Mouse (Mus musculus) urinary bladder, postnatal 10 days (tissue): ENCODE results near the gene Gper1.
A peak's percentile ranks its signal among the peaks of the same experiment; 100 is the strongest.
"Not testable (repeated sequence)": the region's sequence is repeated elsewhere in the genome, so short reads cannot be mapped to it uniquely, and the experiment has no call there.

Experiments
- DNase-seq: peaks from one replicate; pipeline ENCODE4 v3.0.0; 2022; ENCODE audit warnings: low spot score

Gene Gper1

DNA sequence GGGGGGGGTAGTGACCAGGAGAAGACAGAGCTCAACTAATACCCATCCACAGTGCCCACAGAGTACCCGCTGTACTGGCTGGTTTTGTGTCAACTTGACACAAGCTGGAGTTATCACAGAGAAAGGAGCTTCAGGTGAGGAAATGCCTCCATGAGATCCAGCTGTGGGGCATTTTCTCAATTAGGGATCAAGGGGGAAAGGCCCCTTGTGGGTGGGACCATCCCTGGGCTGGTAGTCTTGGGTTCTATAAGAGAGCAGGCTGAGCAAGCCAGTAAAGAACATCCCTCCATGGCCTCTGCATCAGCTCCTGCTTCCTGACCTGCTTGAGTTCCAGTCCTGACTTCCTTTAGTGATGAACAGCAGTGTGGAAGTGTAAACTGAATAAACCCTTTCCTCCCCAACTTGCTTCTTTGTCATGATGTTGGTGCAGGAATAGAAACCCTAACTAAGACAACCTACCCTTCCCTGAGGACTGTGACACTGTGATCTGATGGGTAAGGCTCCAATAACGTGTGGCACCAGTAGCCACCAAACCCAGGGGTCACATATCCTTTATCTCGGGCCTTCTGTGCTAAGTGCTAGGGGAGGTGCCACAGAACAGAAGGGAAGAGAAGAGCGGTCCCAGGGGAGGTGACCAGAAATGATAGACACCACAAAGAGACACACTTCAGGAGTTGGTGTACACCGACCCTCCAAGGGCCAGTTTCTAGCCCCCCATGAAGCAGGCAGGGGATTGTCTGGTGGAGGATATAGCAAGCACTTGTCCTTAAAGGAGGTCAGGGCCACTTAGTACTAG lies 32.4 kb upstream of the Gper1 start:
- DNase-seq = not testable (repeated sequence)

- DNase-seq = no peak
Measured at GRCm38 (mm10) chr5:139391309-139391990, 31.5 kb upstream of the Gper1 start.

GRCm38 (mm10) chr5:139392219-139393196 lies 30.4 kb upstream of the Gper1 start:
- no peak for DNase-seq

DNA sequence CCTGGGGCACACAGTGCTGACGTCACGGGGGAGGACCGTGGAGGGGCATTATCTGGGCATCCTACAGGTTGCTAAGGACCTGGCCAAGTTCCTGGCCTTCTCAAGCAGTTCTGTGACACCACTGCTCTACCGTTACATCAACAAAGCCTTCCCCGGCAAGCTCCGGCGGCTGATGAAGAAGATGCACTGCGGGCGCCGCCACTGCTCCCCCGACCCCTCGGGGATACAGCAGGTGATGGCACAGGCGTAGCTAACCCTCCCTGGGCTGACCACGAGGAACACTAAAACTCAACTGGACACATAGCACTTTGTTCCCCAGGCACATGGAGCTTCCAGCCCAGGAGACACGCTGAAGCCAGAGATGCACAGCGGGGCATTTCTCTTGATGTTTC lies 29.8 kb upstream of the Gper1 start:
- DNase-seq = no peak

- DNase-seq = no peak
Measured at GRCm38 (mm10) chr5:139394399-139394798, 28.6 kb upstream of the Gper1 start.

DNA sequence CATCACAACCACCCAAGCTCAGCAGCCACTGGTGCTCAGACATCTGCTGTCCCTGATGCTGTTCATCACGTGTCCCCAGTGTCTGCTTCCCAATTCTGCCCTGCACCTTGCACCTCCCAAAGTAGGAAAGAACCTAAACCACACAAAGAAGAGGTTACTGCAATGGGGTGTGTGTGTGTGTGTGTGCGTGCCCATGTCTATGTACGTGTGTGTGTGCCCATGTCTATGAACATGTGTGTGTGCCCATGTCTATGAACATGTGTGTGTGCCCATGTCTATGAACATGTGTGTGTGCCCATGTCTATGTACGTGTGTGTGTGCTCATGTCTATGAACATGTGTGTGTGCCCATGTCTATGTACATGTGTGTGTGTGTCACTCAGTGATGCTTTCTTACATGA lies 27.4 kb upstream of the Gper1 start:
- DNase-seq = no peak

GRCm38 (mm10) chr5:139397359-139397916 lies 25.5 kb upstream of the Gper1 start:
- no peak for DNase-seq

DNA sequence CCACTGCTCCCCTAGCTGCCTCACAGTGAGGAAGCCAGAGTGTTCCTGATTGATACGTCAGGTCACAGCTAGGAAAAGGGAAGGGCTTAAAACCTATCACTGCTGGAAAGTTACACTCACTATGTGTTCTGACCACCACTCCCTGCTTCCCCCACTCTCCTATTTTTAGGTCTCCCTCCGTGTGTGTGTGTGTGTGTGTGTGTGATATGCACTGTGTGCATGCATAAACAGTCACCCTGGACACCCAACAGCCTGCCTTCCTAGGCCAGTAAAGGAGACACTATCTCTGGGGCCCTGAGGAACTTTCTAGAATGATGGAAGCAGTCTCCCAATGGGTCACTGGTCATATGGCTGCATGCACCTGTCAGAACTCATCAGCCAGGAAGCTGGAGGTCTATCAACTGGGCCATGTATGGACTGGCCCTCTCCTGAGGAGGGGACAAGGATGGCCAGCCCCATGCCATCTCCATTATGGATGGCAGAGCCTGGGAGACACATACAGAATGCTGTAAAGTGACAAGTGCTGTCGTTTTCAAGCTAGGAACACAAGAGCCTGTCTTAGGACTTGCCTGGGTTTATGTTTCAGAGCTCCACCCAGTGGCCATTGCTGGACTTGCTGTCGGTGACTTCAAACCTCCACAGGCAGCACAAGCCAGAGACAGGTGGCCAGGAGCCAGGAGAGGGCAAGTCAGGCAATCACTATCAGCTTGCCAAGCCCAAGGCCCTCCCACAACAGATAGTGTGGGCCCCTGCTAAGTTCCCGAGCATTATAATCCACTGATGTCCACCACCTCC lies 24.8 kb upstream of the Gper1 start:
- peak; percentile 70 for DNase-seq

DNA sequence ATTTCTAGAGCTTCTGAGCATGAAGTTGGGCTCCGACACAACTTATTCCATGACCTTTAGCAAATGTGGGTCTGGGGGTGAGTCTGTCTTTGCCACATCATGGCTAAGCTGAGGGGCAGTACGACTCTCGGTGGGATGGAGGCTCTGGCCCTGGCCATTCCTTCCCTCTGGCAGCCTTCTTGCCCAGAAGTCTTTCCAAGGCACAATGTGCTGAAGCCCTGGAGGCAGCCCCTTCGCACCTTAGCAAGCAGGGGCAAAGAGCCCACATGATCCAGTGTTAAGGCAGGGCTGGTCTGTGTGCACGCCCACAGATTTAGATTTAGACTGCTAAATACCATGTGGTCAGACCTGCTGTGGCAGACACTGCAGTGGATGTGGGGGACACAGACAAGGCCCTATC lies 24.2 kb upstream of the Gper1 start:
- no peak for DNase-seq

GRCm38 (mm10) chr5:139399991-139400390 lies 23.0 kb upstream of the Gper1 start:
- DNase-seq = no peak

- DNase-seq = no peak
Measured at GRCm38 (mm10) chr5:139402106-139402505, 20.8 kb upstream of the Gper1 start.

DNA sequence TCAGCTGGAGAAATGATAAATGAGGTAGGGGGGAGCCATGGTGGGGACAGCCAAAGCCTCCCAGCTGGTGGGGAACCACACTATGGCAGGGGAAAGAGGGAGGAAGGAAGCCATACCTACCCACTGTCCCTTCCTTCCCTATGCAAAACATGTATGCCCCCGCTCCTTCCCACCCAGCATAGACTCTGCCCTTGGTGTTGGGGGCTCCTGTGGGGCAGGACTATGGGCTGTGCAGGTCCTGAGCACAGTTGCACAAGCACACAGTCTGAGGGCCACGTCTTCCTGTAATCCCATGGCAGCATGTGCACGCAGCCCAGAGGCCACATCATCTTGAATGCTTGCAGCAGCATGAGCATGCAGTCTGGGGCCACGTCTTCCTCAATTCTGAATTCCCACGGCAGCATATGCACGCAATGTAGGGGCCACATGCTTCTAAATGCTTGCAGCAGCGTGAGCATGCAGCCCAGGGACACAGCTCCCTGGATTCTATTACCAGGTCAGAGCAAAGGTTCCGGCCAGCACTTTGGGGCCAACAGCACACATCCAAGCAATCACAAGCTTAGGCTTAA lies 19.2 kb upstream of the Gper1 start:
- DNase-seq = no peak

DNA sequence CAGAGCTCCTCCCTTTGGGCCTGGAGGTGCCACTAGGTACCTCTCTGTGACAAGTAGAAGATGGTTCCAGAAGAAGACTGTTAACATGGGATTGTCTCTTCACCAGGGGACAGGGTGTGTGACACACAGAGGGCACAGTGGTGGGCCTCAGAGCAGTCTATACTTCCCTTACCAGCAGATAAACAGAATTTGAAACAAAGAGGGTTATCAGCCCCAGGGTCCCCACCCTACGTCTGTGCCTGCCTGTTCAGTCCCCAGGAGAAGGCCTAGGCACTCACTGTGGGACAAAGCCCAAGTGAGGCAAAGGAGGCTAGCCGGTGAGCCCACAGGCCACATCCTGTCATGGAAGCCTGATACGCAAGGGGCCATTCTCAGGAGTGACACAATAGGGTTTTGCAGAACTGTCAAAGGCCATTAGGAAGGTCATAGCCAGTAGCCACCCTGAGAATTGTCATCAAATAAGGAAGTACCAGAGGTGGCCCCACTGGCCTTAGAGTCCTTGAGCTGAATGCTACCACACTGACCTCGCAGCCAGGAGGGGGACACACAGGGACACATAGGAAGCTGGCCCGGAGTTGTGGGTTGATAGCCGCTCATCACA lies 18.1 kb upstream of the Gper1 start, which contains the start of gene C130050O18Rik:
TSS of gene C130050O18Rik (plus strand) at position 480 of the 601 bp plus-strand sequence.
- DNase-seq = no peak

GRCm38 (mm10) chr5:139405478-139405877 lies 17.5 kb upstream of the Gper1 start:
- DNase-seq = no peak

DNA sequence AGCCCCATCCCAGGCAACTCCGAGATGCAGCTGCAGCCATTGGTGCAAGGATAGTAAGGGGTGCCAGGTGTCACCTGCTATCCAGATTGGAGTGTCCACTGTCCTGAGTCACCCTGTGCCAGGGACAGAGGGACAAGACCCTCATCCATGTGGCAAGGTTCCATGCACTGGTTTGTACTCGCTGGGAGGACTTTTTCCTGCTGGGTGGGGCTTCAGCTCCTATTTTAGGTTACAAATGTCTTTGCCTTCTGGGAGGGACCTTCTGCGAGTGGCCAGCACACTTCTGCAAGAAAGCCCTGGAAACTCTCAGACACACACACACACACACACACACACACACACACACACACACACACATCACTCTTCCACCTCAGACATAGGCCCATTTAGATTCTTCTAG lies 17.0 kb upstream of the Gper1 start:
- no peak for DNase-seq

- DNase-seq = no peak
Measured at GRCm38 (mm10) chr5:139407121-139407885, 15.6 kb upstream of the Gper1 start.

GRCm38 (mm10) chr5:139408511-139408910 lies 14.4 kb upstream of the Gper1 start:
- no peak for DNase-seq

DNA sequence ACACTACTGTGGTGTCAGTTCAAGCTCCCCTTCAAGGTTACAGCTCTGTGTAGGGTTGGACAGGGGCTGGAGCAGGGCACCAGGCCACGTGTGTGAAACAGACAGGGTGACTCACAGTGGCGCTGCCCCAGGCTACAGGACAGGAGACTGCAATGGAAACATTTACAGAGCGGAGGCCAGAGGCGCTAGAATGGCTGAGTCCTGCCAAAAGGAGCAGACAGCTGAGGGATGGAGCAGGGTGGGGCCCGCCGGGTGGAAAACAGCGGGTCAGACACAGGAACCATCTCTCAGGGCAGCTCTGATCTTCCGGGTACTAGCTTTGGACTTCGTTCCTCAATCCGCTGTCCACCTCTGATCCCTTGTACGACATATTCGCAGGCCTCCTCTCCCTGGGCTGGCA lies 13.5 kb upstream of the Gper1 start:
- DNase-seq = no peak

DNA sequence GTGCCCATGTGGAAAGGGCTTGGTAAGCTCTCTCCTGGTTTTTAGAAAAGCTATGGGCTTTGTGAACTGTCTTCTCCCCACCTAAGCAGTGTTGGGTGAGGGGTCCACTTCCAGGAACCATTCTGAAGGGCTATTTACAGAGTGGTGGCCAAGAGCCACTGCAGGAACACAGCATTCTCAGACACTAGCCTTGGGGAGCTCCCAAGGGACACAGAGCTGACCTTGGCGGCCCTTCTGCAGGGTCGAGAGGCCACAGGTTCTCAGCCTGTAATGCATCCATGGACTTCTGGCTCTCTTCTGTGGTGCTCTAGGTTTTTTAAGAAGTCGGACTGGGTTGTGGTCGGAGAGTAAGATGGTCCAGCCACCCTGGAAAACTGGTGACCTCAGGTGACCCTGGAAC lies 12.9 kb upstream of the Gper1 start:
- no peak for DNase-seq

GRCm38 (mm10) chr5:139411117-139411516 lies 11.8 kb upstream of the Gper1 start:
- DNase-seq = no peak
